Mouse (Mus musculus) thymus, adult 2 months (tissue): ENCODE data around the gene Cachd1.

Source experiments
- CTCF ChIP-seq: fragments of 200-500 bp; IDR thresholded peaks from 2 replicates; pipeline ENCODE4 v1.5.1; 2012; ENCODE audit warnings: mild to moderate bottlenecking, control low read depth, low read length, moderate library complexity, borderline replicate concordance; ENCODE audit not compliant: control insufficient read depth, poor library complexity, insufficient read depth; ENCODE audit errors: extremely low read depth
- POLR2A ChIP-seq: fragments of 200-500 bp; IDR thresholded peaks from 2 replicates; pipeline ENCODE4 v1.6.1; 2012; ENCODE audit warnings: mild to moderate bottlenecking, low read length, control low read depth, moderate library complexity; ENCODE audit not compliant: control insufficient read depth, poor library complexity, insufficient read depth; ENCODE audit errors: extremely low read depth

DNA sequence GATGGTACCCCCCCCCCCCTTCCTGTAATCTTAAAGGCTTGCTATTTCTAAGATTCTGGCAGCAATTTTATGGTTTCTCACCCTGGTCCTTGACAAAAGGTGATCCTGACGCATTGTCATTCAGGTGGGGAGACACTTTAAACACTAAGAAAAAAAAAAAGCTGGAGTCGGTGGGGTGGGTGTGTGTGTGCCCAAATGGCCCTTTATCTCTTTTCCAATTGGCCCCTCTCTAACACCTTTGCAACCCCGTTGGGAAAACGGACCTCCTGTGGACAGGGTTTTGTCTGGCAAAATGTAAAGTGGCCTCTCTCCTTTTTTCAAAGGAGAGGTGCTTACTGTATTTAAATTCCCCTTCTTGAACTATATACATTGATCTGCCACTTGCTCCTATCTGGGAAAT, 2.5 kb downstream of the Cachd1 start:
- TF ChIP-seq CTCF (no peak), POLR2A (no peak)
